Mouse (Mus musculus) heart, adult 2 months (tissue): ENCODE data around the gene Poc5. TPM values are rescaled to one million over a fixed set of nuclear protein-coding genes. Genes with fewer than 3 reads are reported as not detected.

Source experiments
- DNase-seq, 2 experiments: peaks; one replicate each; pipeline ENCODE4 v3.0.0; 2021
- H3K27ac ChIP-seq: fragments of 200-600 bp; 2 replicates; pipeline ENCODE4 v1.8.1; 2022
- H3K27me3 ChIP-seq: fragments of 200-500 bp; 2 replicates; pipeline ENCODE4 v1.6.1; 2012; ENCODE audit warnings: mild to moderate bottlenecking, low read length, inconsistent platforms, mixed read lengths; ENCODE audit not compliant: control insufficient read depth, insufficient read depth
- H3K36me3 ChIP-seq: fragments of 200-500 bp; 2 replicates; pipeline ENCODE4 v1.6.1; 2012; ENCODE audit warnings: low read length, inconsistent platforms; ENCODE audit not compliant: control insufficient read depth, insufficient read depth
- H3K4me1 ChIP-seq: fragments of 200-500 bp; 2 replicates; pipeline ENCODE4 v1.6.1; 2011; ENCODE audit warnings: low read length; ENCODE audit not compliant: control insufficient read depth, insufficient read depth
- H3K4me3 ChIP-seq: fragments of 200-600 bp; 2 replicates; pipeline ENCODE4 v1.8.1; 2022
- H3K79me2 ChIP-seq: fragments of 200-500 bp; replicated peaks from 2 replicates; pipeline ENCODE4 v1.6.1; 2012; ENCODE audit warnings: mild to moderate bottlenecking, inconsistent platforms, low read length, moderate library complexity, mixed read lengths; ENCODE audit not compliant: control insufficient read depth, insufficient read depth
- H3K9ac ChIP-seq: fragments of 200-500 bp; 2 replicates; pipeline ENCODE4 v1.6.1; 2012; ENCODE audit warnings: low read depth, mild to moderate bottlenecking, control low read depth, inconsistent platforms, low read length, mixed read lengths
- CTCF ChIP-seq: fragments of 200-600 bp; IDR thresholded peaks from 2 replicates; pipeline ENCODE4 v1.8.1; 2022; ENCODE audit warnings: antibody characterized with exemption, mild to moderate bottlenecking, moderate library complexity
- EP300 ChIP-seq: fragments of 200-500 bp; IDR thresholded peaks from 2 replicates; pipeline ENCODE4 v1.6.1; 2011; ENCODE audit warnings: low read depth, low read length, control low read depth; ENCODE audit not compliant: insufficient read depth
- POLR2A ChIP-seq: fragments of 200-500 bp; IDR thresholded peaks from 2 replicates; pipeline ENCODE4 v1.6.1; 2011; ENCODE audit warnings: mild to moderate bottlenecking, low read depth, low read length, control low read depth; ENCODE audit not compliant: insufficient read depth
- whole genome bisulfite sequencing: fragments of 180-500 bp; shearing (Covaris S2); methylation state at CpG from one replicate; pipeline ENCODE4 v1.1.7; 2018; 5-methylcytosine and 5-hydroxymethylcytosine counted together
- intact Hi-C: fragments of 180-260 bp; cut with DNase I; formaldehyde crosslinking; loops from one replicate; pipeline ENCODE4 v1.15.1; 2025
- polyA plus RNA-seq: library from polyadenylated mRNA; depleted of rRNA; stranded (reverse); fragments of >200 nt; gene quantifications from 2 replicates; pipeline ENCODE4 v1.2.3, GENCODE M21; 2012
- total RNA-seq, 2 experiments: library from RNA; stranded (reverse); gene quantifications; 2 replicates each; pipeline ENCODE4 v1.2.3; 2021

Gene Poc5
- total and polyA plus RNA-seq, 3 experiments: 5.9 to 9.8 (median 9.6) TPM

DNA sequence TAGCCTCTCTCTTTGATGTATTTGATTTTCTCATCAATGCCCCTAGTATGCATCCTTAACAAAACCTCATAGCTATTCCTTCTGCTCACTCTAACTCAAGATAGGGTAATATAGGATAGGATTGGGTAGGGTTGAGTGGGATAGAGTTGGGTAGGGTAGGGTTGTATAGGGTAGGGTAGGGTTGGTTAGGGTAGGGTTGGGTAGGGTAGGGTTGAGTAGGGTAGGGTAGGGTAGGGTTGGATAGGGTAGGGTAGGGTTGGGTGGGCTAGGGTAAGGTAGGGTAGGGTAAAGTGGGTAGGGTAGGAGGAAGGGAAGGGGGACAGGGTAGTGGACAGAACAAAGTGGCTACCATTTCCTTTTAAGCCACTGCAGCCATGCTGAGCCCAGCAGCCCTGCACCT lies 33.1 kb downstream of the Poc5 start:
- H3K4me1 ChIP-seq: peaks cover 5% of the 10 kb centered on the region; the same call in 1 of the 2 replicates
- H3K27ac ChIP-seq: no peak overlapping the region
- no peaks in the 10 kb centered on the region; the same call in 1 of the 2 replicates for H3K36me3 ChIP-seq
- no peaks in the 10 kb centered on the region for H3K79me2 ChIP-seq
- no peak overlapping the region for H3K9ac ChIP-seq
- no peak for DNase-seq
- intact Hi-C loops: no loop called here
- TF ChIP-seq EP300 (no peak), CTCF (no peak), POLR2A (no peak)
- H3K27me3 ChIP-seq: no peaks in the 10 kb centered on the region
- H3K4me3 ChIP-seq: no peak overlapping the region

DNA sequence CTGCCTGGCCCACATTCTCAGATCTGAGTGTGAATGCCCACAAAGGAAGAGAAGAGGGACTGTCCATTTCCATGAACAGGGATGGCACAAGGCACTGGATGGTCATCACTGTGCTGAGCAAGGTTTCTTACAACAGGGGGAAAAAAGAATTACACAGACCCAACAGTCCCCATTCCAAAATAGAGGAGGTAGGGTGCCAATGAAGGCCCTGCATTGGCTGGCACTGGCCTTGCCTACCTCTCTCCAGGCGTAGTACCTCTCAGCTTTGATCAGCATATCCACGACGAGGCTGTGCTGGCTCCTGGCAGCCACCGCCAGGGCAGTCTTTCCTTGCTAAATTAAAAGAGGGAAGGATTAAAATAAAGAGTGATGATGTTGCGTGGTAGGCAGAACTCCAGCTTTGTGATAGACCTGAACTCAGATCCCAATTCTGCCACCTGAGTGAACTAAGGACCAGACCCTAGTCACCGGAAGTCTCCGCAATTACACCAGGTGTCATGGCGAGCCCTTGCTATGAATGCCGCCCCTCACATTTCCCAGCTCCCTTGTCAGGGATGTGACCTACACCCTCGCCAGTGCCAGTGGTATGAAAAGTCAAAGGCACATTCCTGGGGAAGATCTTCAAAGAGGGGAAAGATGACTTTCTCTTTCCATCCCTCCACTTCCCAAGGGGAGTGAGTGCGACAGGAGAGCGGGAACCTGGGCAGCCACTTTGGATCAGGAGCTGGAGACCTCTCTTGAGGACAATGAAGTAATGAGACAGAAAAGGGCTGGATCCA lies 36.6 kb downstream of the Poc5 start:
- H3K36me3 ChIP-seq: no peaks in the 10 kb centered on the region
- H3K9ac ChIP-seq: no peak overlapping the region
- DNase-seq: no peak
- no peak overlapping the region for H3K27ac ChIP-seq
- H3K4me3 ChIP-seq: no peak overlapping the region
- 90% methylated on average over 12 of the region's 12 CpGs for WGBS
- intact Hi-C loops: no loop called here
- no peaks in the 10 kb centered on the region for H3K27me3 ChIP-seq
- H3K79me2 ChIP-seq: no peaks in the 10 kb centered on the region
- H3K4me1 ChIP-seq: no peaks in the 10 kb centered on the region
- no peak for TF ChIP-seq EP300
- TF ChIP-seq POLR2A: no peak
- TF ChIP-seq CTCF: no peak

DNA sequence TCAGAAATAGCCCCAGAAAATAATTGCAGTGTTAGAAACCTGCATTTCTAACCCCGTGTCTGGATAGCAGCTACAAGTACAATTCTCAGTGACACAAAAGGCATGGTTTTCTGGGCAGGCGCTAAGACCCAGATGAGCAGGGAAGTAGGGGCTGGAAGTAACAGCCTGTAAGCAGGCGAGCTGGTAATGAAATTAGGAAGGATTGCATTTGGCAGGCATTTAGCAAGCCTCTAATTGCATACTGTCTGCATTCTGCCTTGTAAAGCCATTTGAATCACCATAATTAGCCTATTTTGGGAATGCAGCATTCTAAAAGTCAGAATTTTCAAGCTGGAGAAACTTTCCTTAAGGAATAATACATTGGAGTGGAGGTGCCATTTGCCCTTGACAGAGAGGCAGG lies 38.0 kb downstream of the Poc5 start:
- Histone ChIP-seq H3K4me3 (no peak overlapping the region), H3K4me1 (no peaks in the 10 kb centered on the region), H3K27ac (no peak overlapping the region), H3K36me3 (no peaks in the 10 kb centered on the region), H3K9ac (no peak overlapping the region), H3K79me2 (no peaks in the 10 kb centered on the region), H3K27me3 (no peaks in the 10 kb centered on the region)
- TF ChIP-seq EP300 (no peak), POLR2A (no peak), CTCF (no peak)
- DNase-seq: no peak
- WGBS: 59% methylated on average over 3 of the region's 3 CpGs
- intact Hi-C loops: no loop called here

DNA sequence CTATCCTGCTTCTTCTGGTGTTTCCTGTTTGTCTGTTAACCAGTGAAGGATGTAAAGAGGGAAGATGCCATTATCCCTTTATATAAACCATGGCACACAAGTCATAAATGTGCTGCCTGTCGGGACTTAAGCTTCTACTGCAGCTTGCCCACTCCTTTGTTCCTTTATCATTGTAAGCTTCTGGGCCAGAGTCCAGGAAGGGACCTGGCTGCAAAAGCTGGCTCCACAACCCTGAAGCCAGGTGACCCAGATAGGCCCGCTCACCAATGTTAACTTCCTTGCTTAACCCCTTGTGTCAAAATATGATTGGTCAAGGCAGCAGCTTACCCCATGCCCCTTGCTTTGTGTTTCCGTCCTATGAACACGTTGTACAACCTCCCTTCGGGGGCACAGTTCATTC lies 40.4 kb downstream of the Poc5 start:
- Histone ChIP-seq H3K4me3 (no peak overlapping the region), H3K4me1 (peaks cover 3% of the 10 kb centered on the region), H3K27me3 (no peaks in the 10 kb centered on the region), H3K9ac (no peak overlapping the region), H3K36me3 (no peaks in the 10 kb centered on the region), H3K27ac (no peak overlapping the region), H3K79me2 (no peaks in the 10 kb centered on the region)
- 53% methylated on average over 5 of the region's 5 CpGs for WGBS
- TF ChIP-seq CTCF: no peak
- no peak for TF ChIP-seq EP300
- TF ChIP-seq POLR2A: no peak
- intact Hi-C loops: no loop called here
- no peak for DNase-seq

DNA sequence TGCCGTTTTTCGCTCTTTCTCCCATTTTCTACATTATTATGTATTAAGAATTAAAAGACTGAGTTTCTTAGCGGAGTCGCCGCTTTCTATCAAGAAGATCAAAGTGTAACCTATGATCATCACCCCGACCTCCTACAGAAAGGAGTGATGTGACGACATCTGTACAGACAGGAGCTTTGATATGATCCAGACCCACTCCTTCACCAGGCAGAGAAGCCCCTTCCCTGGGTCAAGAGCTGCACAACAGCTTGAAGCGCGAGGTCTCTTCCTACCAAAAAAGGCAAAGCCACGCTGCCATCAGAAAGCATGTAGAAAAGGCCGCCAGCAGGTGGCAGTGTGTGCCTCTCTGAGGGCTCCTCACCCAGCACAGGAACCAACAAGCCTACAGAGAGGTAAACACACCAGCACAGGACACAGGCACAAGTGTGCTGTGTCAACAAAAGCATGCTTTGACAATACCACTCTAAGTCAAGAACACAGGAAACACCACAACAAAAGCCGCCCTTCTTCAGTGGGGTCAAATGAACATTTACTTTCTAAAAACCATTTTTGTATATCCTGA lies 43.6 kb downstream of the Poc5 start:
- Histone ChIP-seq H3K36me3 (no peaks in the 10 kb centered on the region), H3K27me3 (no peaks in the 10 kb centered on the region), H3K27ac (no peak overlapping the region), H3K4me3 (no peak overlapping the region), H3K9ac (no peak overlapping the region), H3K79me2 (no peaks in the 10 kb centered on the region), H3K4me1 (peaks cover 19% of the 10 kb centered on the region)
- peak; percentile 85 to 91 for DNase-seq
- intact Hi-C loops: loop anchor here (1.0 to 5.0 kb wide), 3 partner anchors 66 to 162 kb away; partner anchors contain the start of genes Col4a3bp and Polk
- TF ChIP-seq CTCF: no peak; the same call in 1 of the 2 replicates
- peak; percentile 88 for TF ChIP-seq EP300
- 28% methylated on average over 12 of the region's 12 CpGs for WGBS

DNA sequence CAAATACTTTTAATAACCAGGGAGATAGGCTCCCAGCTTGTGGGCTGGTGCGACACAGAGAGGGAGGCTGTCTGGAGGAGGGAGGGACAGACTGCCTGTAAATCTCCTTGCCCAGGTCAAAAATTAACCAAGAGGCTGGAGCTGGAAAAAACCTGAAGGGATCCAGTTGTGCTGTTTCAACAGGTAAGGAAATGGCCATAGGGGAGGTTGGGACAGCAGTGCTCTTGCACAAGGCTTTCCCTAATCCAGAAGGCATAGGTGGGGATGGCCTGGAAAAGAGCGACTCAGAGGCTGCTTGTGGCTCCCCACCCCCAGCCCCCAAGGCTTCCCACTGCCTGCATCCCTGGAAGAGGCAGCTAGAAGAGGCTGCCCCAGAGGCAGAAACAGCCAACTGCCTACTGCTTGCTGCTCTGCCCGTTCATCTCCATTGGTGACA lies 44.3 kb downstream of the Poc5 start:
- H3K9ac ChIP-seq: no peak overlapping the region
- intact Hi-C loops: loop anchor here (2.0 to 5.0 kb wide), 2 partner anchors 65 to 110 kb away; partner anchors contain the start of genes Col4a3bp and Polk

More for the DNA sequence above, 44.3 kb downstream of the Poc5 start:
- Histone ChIP-seq H3K27me3 (no peaks in the 10 kb centered on the region), H3K79me2 (no peaks in the 10 kb centered on the region), H3K4me1 (peaks cover 19% of the 10 kb centered on the region), H3K27ac (no peak overlapping the region), H3K36me3 (no peaks in the 10 kb centered on the region), H3K4me3 (no peak overlapping the region)
- TF ChIP-seq CTCF (no peak), POLR2A (no peak), EP300 (no peak)
- 78% methylated on average over 3 of the region's 3 CpGs for WGBS
- DNase-seq: no peak
